Mouse (Mus musculus) erythroid progenitor cell, adult 5-6 weeks (primary cell): ENCODE data around the gene Mdga2. TPM values are rescaled to one million over a fixed set of nuclear protein-coding genes. Genes with fewer than 3 reads are reported as not detected.

Source experiments
- ATAC-seq: replicated peaks from 2 replicates; pipeline ENCODE4 v1.8.0; 2016; ENCODE audit warnings: moderate number of reproducible peaks, mild to moderate bottlenecking, moderate TSS enrichment, inconsistent platforms; ENCODE audit not compliant: poor library complexity, low FRiP score, severe bottlenecking
- total RNA-seq, 2 experiments: library from RNA; stranded (forward) in 1 of 2; stranded (reverse) in 1 of 2; fragments of 150-400 nt in 1 of 2; fragments of 186-747, 209-891 nt in 1 of 2; gene quantifications; 2 replicates each; pipeline versions ENCODE4 v1.2.3 to v1.2.4; 2015 to 2017; ENCODE audit warnings: low replicate concordance in 2 of 2

Mdga2 gene
- total RNA-seq, 2 experiments from 2014 or later = not detected

- ATAC-seq = no peak
These were observed 497.9 kb downstream of the Mdga2 start for GRCm38 (mm10) chr12:66724474-66724873.

DNA sequence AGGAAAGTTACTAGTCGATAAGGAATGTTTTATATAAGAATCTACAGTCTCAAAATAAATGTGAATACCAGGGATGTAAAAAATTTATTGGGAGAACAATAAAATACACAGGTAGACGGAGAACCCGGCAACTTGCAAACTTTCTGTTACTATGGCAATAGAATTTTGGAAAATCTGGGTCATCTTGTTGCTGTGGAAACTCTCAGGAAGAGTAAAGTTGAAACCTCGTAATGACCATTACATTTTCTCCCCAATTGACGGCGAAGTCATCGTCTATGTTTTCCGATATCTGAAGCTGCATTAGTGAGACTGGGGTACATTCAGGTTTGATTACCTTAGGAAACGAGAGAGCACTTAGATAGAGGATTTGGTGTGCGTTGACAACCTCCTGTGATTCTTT lies 514.0 kb downstream of the Mdga2 start:
- ATAC-seq = no peak

DNA sequence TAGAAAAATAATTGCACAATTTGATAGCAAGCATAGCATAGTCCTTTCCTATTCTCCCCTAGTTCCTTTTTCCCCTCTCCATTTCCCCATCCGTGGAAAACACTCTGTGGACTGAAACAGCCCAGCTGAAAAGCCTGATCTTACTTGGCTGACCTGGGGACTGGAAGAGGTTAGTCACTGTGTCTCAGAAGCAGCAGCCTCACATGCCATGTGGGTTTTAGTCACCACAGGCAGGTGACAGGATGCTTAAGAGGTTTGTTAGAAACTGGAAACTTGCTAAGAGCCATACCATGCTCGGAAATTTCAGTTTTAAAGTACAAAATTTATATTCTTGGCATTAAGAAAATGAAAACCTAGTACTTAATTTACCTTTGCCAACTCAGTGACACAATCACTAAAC lies 514.9 kb downstream of the Mdga2 start:
- no peak for ATAC-seq

- ATAC-seq = no peak
These were observed 517.3 kb downstream of the Mdga2 start for GRCm38 (mm10) chr12:66705015-66705414.

- ATAC-seq = no peak
These were observed 519.6 kb downstream of the Mdga2 start for GRCm38 (mm10) chr12:66702781-66703180.

GRCm38 (mm10) chr12:66679558-66679957 lies 542.8 kb downstream of the Mdga2 start:
- ATAC-seq = no peak

DNA sequence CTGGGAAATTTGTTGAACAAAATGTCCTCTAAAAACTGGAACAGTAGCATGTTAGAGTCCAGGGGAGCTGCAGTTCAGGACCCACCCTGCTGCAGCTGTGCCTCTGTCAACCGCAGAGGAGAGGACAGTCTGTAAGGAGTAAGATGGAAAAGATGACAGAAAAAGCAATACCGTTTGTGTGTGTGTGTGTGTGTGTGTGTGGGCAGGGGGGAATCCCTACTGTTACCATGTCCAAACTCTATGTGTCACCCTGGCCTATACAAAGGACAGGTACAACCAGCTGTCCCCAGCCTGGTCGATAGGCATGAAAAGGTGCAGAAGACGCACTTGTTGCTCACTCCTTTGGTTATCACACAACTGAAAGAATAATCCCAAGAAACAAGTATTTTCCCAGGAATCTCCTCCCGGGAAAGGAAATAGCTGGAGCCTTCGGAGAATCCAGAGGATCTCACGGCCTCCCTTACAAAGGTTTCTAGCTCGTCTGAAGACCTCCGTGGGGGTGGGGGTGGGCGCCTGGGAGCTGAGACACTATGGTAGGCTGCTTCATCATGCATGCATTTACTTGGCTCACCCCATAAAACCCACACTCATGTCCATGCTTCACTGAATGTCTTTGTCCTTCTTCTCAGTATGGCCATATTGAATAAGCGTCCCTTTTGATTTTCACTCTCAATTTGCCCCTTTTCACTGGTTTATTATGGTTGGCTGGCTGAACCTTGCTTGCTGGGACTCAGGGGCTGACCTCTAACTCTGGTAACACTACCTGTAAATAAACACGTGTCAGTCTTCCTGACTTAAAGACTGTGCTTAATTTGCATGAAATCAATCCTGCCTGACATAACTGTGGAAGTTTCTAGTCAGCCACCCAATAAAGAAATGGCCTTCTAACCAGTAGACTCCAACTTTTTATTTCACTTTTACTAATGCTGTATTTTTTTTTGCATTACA lies 573.5 kb downstream of the Mdga2 start:
- no peak for ATAC-seq

DNA sequence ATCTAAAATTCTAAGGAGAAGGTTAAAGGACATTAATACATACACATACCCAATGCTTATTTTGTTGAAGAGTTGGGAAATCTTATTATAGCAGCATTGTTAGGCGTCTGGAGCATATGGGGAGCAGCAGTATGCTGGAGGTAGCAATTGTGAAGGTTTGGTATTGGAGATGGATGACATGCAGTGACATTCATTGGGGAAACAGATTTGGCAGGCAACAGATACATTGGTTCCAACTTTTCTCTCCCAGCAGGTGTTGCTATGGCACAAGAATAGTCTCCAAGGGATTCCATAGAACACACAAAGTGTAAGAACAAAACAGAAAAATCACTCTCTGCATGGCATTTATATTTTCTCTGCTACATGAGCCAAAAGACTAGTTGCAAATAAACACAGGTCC lies 581.9 kb downstream of the Mdga2 start:
- ATAC-seq = no peak

DNA sequence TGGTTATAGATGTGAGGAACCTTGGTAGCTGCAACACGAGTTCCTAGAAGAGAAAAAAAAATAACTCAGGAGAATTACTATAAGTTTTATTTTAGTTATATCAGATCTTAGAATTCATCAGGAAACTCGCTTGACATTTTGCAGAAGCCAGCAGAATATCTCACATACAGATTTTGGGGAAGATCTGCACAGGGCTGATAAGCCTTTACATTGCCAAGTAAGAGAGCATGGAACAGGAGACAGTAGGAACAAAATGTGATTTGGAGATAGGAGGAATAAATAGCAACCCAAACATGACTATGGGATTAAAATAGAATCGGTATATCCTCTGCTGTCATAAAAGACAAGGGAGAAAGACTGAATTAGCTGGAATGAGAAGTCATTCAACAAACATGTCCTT lies 602.4 kb downstream of the Mdga2 start:
- no peak for ATAC-seq

- ATAC-seq = no peak
These were observed 630.6 kb downstream of the Mdga2 start for GRCm38 (mm10) chr12:66591617-66592230.

DNA sequence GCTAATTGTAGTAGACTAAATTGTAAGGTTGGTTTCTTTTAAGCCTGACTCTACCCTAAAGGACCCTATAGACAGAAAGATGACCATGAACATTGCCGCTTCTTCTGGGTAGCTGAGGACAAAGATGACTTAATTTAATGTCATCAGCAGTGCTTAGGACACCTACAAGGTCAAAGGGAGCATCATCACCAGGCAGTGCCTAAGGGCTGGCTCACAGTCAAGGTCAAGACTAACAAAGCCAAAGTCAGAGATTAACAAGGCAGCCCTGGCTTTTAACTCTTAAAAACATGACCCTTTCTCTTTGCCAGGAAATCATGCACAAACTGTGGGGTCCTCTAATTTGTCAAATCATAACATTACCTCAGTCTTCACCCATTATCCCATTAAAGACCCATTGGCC lies 657.0 kb downstream of the Mdga2 start:
- no peak for ATAC-seq

GRCm38 (mm10) chr12:66556846-66557245 lies 665.5 kb downstream of the Mdga2 start:
- ATAC-seq = no peak

DNA sequence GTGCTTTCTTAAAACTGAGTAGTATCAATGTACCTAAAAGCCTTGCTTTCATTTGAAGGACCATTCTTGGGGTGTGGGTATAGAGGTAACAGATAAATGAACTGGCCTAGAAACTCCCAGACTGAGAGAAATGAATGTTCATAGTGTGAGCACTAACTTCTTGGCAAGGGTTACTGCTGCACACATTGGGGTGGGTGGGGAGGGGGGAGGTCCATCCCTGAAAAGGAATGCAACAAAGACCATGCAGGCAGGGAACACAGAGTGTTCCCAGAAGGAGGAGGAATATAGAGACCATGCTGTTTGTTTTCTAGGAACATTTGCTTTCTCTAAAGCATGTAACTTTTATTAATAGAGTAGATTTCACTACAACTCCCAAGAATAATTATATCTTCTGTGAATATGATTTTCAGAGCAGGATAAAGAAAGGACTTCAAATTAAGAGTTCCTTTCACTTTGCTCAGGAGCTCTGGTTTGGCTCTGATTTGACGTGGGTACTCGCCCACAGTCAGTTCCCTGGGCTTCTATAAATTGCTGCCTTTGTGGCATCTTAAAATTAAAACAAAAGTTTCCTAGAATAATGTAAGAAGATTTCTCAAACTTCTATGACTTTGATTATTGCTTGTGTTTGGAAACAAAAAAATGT lies 666.0 kb downstream of the Mdga2 start:
- ATAC-seq = no peak

- ATAC-seq = no peak
These were observed 697.4 kb downstream of the Mdga2 start for GRCm38 (mm10) chr12:66524973-66525372.

DNA sequence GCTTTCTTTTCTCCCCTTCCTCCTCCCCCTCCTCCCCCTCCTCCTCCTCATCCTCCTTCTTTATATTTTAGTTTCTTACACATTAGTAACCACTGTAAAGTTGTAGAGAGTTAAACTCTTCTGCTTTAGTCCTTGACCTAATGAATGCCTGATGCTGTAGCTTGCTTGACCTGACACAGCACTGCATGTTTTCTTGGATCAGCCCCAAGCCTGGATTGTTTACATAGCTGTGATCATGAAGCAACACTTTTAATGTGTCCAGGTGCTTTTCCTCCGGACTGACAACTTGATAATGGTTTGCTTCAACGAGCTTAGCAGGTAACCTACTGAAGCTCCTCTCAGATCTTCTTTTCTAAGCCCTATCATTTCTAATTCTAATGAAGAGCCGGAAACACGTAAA lies 723.1 kb downstream of the Mdga2 start:
- ATAC-seq = no peak

DNA sequence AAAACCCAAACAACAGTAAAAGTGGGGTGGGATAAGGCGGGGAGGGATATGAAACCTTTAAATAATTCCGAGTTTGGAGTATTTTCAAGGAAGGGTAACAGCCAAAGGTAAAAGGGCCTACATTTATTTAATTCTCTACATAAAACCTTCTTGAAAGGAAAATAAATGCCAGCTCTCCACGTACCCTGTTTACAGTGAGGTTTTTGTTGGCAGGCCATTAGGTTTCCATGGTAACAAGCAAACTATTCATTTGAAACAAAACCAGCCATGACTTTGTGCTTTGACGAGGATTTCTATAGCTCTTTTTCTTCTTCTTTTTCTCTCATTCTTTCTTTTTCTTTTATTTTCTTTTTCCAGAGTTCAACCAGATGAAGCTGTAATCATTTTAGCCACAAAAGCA lies 751.5 kb downstream of the Mdga2 start:
- ATAC-seq = no peak

DNA sequence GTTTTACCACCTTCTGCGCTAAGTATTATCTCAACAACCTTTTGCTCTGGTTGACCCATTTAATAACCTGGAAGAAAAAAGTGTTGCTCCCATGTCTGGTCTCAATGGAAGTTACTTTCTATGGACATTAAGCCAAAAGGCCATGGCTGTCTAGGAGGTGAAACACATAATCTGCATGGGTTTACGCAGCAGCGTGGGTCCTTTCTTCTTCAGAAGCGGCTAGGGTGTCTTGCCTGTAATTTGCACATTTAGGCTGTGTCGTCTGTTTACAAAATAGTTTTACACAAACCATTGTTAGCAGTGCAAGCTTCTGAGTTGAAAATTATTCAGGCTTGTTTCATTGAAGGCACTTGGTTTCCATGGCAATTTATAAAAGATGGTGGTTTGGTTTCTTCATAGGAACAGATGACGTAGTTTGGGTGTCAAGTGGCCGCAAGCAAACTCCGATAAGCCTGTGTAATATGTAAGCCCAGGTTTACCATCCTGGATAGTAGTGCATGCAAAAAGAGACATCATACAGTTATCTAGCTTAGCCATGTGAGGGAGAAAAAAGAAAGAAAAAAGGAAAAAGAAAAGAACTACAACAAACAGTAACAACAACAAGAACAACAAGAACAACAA lies 752.0 kb downstream of the Mdga2 start:
- no peak for ATAC-seq

DNA sequence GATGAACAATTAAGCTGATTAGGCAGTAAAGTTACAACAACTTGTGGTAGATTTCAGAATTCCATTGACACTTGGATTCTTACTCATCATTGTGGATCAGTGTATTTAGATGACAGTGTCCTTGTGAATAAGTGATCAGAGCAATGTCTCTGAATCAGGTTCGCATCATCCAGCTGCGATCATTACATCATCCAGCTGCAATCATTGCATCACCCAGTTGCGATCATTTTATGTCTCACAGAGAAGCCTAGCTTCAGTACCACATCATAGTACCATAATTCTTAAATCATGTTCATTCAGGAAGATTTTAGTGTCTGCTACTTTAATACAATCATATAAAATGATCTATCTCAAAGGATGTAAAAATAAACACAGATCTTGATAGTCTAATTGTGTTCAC lies 756.8 kb downstream of the Mdga2 start:
- no peak for ATAC-seq

DNA sequence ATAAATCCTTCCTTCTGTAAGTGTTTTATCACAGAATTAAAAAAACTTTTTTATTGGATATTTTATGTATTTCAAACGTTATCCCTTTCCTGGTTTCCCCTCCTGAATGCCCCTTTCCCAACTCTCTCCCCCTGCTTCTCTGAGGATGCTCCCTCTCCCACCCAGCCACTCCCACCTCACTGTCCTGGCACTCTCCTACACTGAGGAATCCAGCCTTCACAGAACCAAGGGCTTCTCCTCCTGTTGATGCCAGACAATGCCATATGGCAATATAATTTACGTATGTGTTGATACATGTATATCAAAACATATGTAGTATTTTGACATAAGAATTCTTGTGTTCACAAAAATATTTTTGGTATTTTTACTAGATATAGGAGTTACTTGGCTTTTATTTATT lies 779.0 kb downstream of the Mdga2 start:
- ATAC-seq = no peak
